Mouse (Mus musculus) G1E (cell line): ENCODE measurements around the gene Kdm4a.

Source experiments
- CTCF ChIP-seq: IDR thresholded peaks from 2 replicates; pipeline ENCODE4 v1.5.1; 2012; ENCODE audit warnings: low read depth, low read length, inconsistent platforms, mixed read lengths
- GATA1 ChIP-seq: IDR thresholded peaks from 2 replicates; pipeline ENCODE4 v1.6.1; 2012; ENCODE audit warnings: borderline replicate concordance, low read length, inconsistent platforms, mixed read lengths
- GATA2 ChIP-seq: IDR thresholded peaks from 2 replicates; pipeline ENCODE4 v1.6.1; 2012; ENCODE audit warnings: low read depth, low read length, inconsistent platforms, borderline replicate concordance
- POLR2AphosphoS5 ChIP-seq: IDR thresholded peaks from 2 replicates; pipeline ENCODE4 v1.6.1; 2012; ENCODE audit warnings: low read depth, low read length, inconsistent platforms; ENCODE audit not compliant: insufficient replicate concordance
- TAL1 ChIP-seq: conservative IDR thresholded peaks from 2 replicates; pipeline ENCODE4 v1.6.1; 2012; ENCODE audit warnings: low read depth, low read length, inconsistent platforms, mixed read lengths

DNA sequence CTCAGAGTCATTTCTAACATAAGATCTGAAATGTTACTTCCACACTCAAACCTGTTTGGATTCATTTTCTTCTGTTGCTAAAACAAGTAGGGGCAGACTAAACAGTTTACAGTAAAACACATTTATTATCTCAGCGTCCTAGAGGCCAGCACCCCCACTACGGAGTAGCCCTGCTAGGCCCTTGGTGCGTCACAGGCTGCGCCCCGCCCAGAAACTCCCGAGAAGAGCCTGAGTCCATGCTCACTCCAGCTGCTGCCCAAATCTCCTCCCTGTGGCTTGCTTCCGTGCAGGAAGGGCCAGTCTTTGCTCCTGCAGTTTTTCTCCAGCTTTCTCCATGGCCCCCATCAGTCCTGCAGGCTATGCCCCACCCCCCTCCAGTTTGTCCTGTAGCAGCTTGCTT is 71.1 kb downstream of the Kdm4a start:
- TF ChIP-seq GATA1: no peak
- TF ChIP-seq CTCF: no peak
- TF ChIP-seq POLR2AphosphoS5: no peak
- TF ChIP-seq TAL1: no peak
- TF ChIP-seq GATA2: no peak
